Mouse (Mus musculus) gastrocnemius, adult 18-20 months (tissue): ENCODE results near the gene Slc26a9. TPM values are rescaled to one million over a fixed set of nuclear protein-coding genes. Genes with fewer than 3 reads are reported as not detected.

Experiments
- DNase-seq: peaks from one replicate; pipeline ENCODE4 v3.0.0; 2021; ENCODE audit warnings: low spot score
- total RNA-seq, 2 experiments: library from RNA; stranded (reverse); gene quantifications; 2 replicates each; pipeline ENCODE4 v1.2.3; 2021

Slc26a9 gene
- total RNA-seq, 2 experiments from 2014 or later, result not detected

- DNase-seq, result no peak
Observed at GRCm38 (mm10) chr1:131734657-131735273, 9.1 kb upstream of the Slc26a9 start.

- no peak for DNase-seq
Observed at GRCm38 (mm10) chr1:131736494-131736893, 7.3 kb upstream of the Slc26a9 start.

- peak; percentile 79 for DNase-seq
Observed at GRCm38 (mm10) chr1:131737269-131737668, 6.6 kb upstream of the Slc26a9 start.

GRCm38 (mm10) chr1:131738760-131739159 is 5.1 kb upstream of the Slc26a9 start:
- no peak for DNase-seq

- DNase-seq, result peak; percentile 40
Observed at GRCm38 (mm10) chr1:131739481-131740160, 4.2 kb upstream of the Slc26a9 start.

GRCm38 (mm10) chr1:131745391-131745790 is 1.6 kb downstream of the Slc26a9 start:
- DNase-seq, result no peak

GRCm38 (mm10) chr1:131747761-131748160 is 3.9 kb downstream of the Slc26a9 start:
- no peak for DNase-seq

- no peak for DNase-seq
Observed at GRCm38 (mm10) chr1:131748636-131749035, 4.8 kb downstream of the Slc26a9 start.

- DNase-seq, result no peak
Observed at GRCm38 (mm10) chr1:131749706-131750545, 6.1 kb downstream of the Slc26a9 start.

- DNase-seq, result peak; percentile 78
Observed at GRCm38 (mm10) chr1:131751181-131751890, 7.5 kb downstream of the Slc26a9 start.

GRCm38 (mm10) chr1:131751891-131752311 is 8.1 kb downstream of the Slc26a9 start:
- DNase-seq, result no peak

- DNase-seq, result no peak
Observed at GRCm38 (mm10) chr1:131754212-131754829, 10.5 kb downstream of the Slc26a9 start.

GRCm38 (mm10) chr1:131754916-131755315 is 11.1 kb downstream of the Slc26a9 start:
- peak; percentile 85 for DNase-seq

- DNase-seq, result no peak
Observed at GRCm38 (mm10) chr1:131757211-131757610, 13.4 kb downstream of the Slc26a9 start.

- no peak for DNase-seq
Observed at GRCm38 (mm10) chr1:131758796-131759195, 15.0 kb downstream of the Slc26a9 start.

GRCm38 (mm10) chr1:131759667-131760427 is 16.0 kb downstream of the Slc26a9 start:
- no peak for DNase-seq

GRCm38 (mm10) chr1:131760428-131760820 is 16.6 kb downstream of the Slc26a9 start:
- DNase-seq, result no peak

- no peak for DNase-seq
Observed at GRCm38 (mm10) chr1:131761079-131761831, 17.4 kb downstream of the Slc26a9 start.

GRCm38 (mm10) chr1:131763683-131764082 is 19.9 kb downstream of the Slc26a9 start:
- DNase-seq, result no peak
